Mouse (Mus musculus) right cerebral cortex, adult 18-20 months (tissue): ENCODE results near the gene Olfr954.

ENCODE experiments used
- DNase-seq: peaks from one replicate; pipeline ENCODE4 v3.0.0; 2022; ENCODE audit warnings: mixed read lengths

The Olfr954 gene

GRCm38 (mm10) chr9:39456401-39456800, at the start of gene Olfr954:
TSS of gene Olfr954 (plus strand) at chr9:39456701.
- DNase-seq, result no peak

- no peak for DNase-seq
These were observed 29.5 kb upstream of the Olfr954 start, which contains the start of gene Olfr952 for GRCm38 (mm10) chr9:39427048-39427447. TSS of gene Olfr952 (minus strand) at chr9:39427148.

- DNase-seq, result no peak
These were observed 15.3 kb downstream of the Olfr954 start, which contains the start of gene Olfr955 for GRCm38 (mm10) chr9:39471844-39472243. TSS of gene Olfr955 (minus strand) at chr9:39471944.

- DNase-seq, result no peak
These were observed 37.4 kb downstream of the Olfr954 start, which contains the start of gene Olfr44 for GRCm38 (mm10) chr9:39493895-39494294. TSS of gene Olfr44 (minus strand) at chr9:39493995.

- peak; percentile 32 for DNase-seq
These were observed 52.5 kb downstream of the Olfr954 start for GRCm38 (mm10) chr9:39508998-39509397.

- no peak for DNase-seq
These were observed 52.9 kb downstream of the Olfr954 start for GRCm38 (mm10) chr9:39509412-39509811.
